ENCODE assay signal across 23 mouse cellular contexts in genomic region chr5:49352061-49352460, GRCm38 (mm10).
"Had no signal": no experiment of that assay in that cellular context is flagged by ENCODE, and none has a peak within 500 bp of the region (broad histone marks: within the 10 kb centered on the region; RNA-seq: fewer than 3 reads in every experiment).

No protein-coding gene starts in this region.

- H3K4me2 ChIP-seq: limb, embryonic 12.5 days; limb, embryonic 15.5 days; liver, embryonic 11.5 days; lung, embryonic 15.5 days; midbrain, embryonic 12.5 days; midbrain, embryonic 15.5 days; neural tube, embryonic 13.5 days had no signal

- ATAC-seq: intestine, embryonic 16.5 days; liver, postnatal 0 days had no signal

- H3K4me1 ChIP-seq: limb, embryonic 12.5 days; limb, embryonic 15.5 days; lung, embryonic 15.5 days; megakaryocyte, embryonic 14.5 days; midbrain, embryonic 12.5 days; midbrain, embryonic 15.5 days; neural tube, embryonic 13.5 days had no signal

- H3K27ac ChIP-seq: limb, embryonic 12.5 days; limb, embryonic 15.5 days; liver, embryonic 14.5 days; lung, embryonic 15.5 days; midbrain, embryonic 12.5 days; midbrain, embryonic 15.5 days; neural tube, embryonic 13.5 days had no signal

- H3K27me3 ChIP-seq: limb, embryonic 12.5 days; limb, embryonic 15.5 days; lung, embryonic 15.5 days; megakaryocyte, embryonic 14.5 days; midbrain, embryonic 12.5 days; midbrain, embryonic 15.5 days; neural tube, embryonic 13.5 days had no signal

- H3K9me3 ChIP-seq: limb, embryonic 12.5 days; limb, embryonic 15.5 days; lung, embryonic 15.5 days; midbrain, embryonic 12.5 days; midbrain, embryonic 15.5 days; neural tube, embryonic 13.5 days had no signal

- DNase-seq: kidney, adult 18-20 months; kidney, adult 9 months; kidney, postnatal 10 days; kidney, postnatal 36 days; left cerebral cortex, postnatal 4 days; liver, postnatal 0 days; lung, postnatal 10 days; lung, postnatal 36 days; right cerebral cortex, adult 18-20 months; right cerebral cortex, postnatal 14 days; right cerebral cortex, postnatal 4 days; thymus, postnatal 25 days had no signal

- H3K9ac ChIP-seq: limb, embryonic 12.5 days; limb, embryonic 15.5 days; liver, embryonic 14.5 days; liver, postnatal 0 days; lung, embryonic 15.5 days; midbrain, embryonic 12.5 days; midbrain, embryonic 15.5 days; neural tube, embryonic 13.5 days had no signal

- H3K4me3 ChIP-seq: limb, embryonic 12.5 days; limb, embryonic 15.5 days; lung, embryonic 15.5 days; megakaryocyte, embryonic 14.5 days; midbrain, embryonic 12.5 days; midbrain, embryonic 15.5 days; myocyte; neural tube, embryonic 13.5 days had no signal

- H3K36me3 ChIP-seq: limb, embryonic 12.5 days; limb, embryonic 15.5 days; lung, embryonic 15.5 days; midbrain, embryonic 12.5 days; midbrain, embryonic 15.5 days; neural tube, embryonic 13.5 days had no signal
